Mouse (Mus musculus) hindbrain, embryonic 14.5 days (tissue): ENCODE measurements around the gene Ang. TPM values are rescaled to one million over a fixed set of nuclear protein-coding genes. Genes with fewer than 3 reads are reported as not detected.

Experiments used
- ATAC-seq: fragments of 200-750 bp; cut with Nextera tagmentation; 2 replicates; pipeline ENCODE4 v1.8.0; 2017; ENCODE audit warnings: moderate number of reproducible peaks, mild to moderate bottlenecking, moderate TSS enrichment, moderate library complexity; ENCODE audit not compliant: low FRiP score
- DNase-seq: peaks from one replicate; pipeline ENCODE4 v3.0.0-alpha.2; 2015; ENCODE audit warnings: low spot score
- H3K27ac ChIP-seq: fragments of 300-500 bp; sonication (generic); 2 replicates; pipeline ENCODE4 v1.5.1; 2014; ENCODE audit warnings: mild to moderate bottlenecking, moderate library complexity
- H3K27me3 ChIP-seq: fragments of 300-500 bp; sonication (generic); 2 replicates; pipeline ENCODE4 v1.6.1; 2014; ENCODE audit warnings: mild to moderate bottlenecking, low read length, mixed read lengths; ENCODE audit not compliant: control insufficient read depth, insufficient read depth
- H3K36me3 ChIP-seq: fragments of 300-500 bp; sonication (generic); replicated peaks from 2 replicates; pipeline ENCODE4 v1.6.1; 2014; ENCODE audit not compliant: control insufficient read depth, insufficient read depth
- H3K4me1 ChIP-seq: fragments of 300-500 bp; sonication (generic); replicated peaks from 2 replicates; pipeline ENCODE4 v1.6.1; 2014; ENCODE audit warnings: antibody characterized with exemption, low read length, mixed read lengths; ENCODE audit not compliant: control insufficient read depth, insufficient read depth
- H3K4me2 ChIP-seq: fragments of 300-500 bp; sonication (generic); replicated peaks from 2 replicates; pipeline ENCODE4 v1.6.1; 2014; ENCODE audit warnings: mild to moderate bottlenecking, moderate library complexity
- H3K4me3 ChIP-seq: fragments of 300-500 bp; sonication (generic); replicated peaks from 2 replicates; pipeline ENCODE4 v1.5.1; 2014; ENCODE audit warnings: mild to moderate bottlenecking, low read length
- H3K9ac ChIP-seq: fragments of 300-500 bp; sonication (generic); 2 replicates; pipeline ENCODE4 v1.6.1; 2014
- H3K9me3 ChIP-seq: fragments of 300-500 bp; sonication (generic); 2 replicates; pipeline ENCODE4 v1.6.1; 2016; ENCODE audit warnings: low read length; ENCODE audit not compliant: control insufficient read depth
- WGBS: fragments of 180-500 bp; shearing (Covaris S2); extraction: QIAGEN DNeasy Blood & Tissue Kit; methylation state at CpG from one replicate; pipeline ENCODE4 v1.1.7; 2014; 5-methylcytosine and 5-hydroxymethylcytosine counted together
- polyA plus RNA-seq: library from polyadenylated mRNA; unstranded; fragments of >200 nt; fragmentation: Nextera tagmentation; extraction: Ambion mirVana; gene quantifications from 2 replicates; pipeline ENCODE4 v1.2.1, GENCODE M21; 2014

Ang gene
- polyA plus RNA-seq = 4.8 and 5.2 TPM in 2 replicates

- Histone ChIP-seq H3K27ac (peak within 1 kb of the TSS; percentile 58), H3K9me3 (no peaks in the 10 kb centered on the region), H3K27me3 (no peaks in the 10 kb centered on the region), H3K36me3 (no peaks in the 10 kb centered on the region), H3K4me3 (peak within 1 kb of the TSS; percentile 56), H3K4me2 (peak within 1 kb of the TSS; percentile 80), H3K9ac (peak within 1 kb of the TSS; percentile 57), H3K4me1 (no peaks in the 10 kb centered on the region; the same call in none of the 2 replicates)
- WGBS = 7% methylated on average over 33 of the region's 33 CpGs
- DNase-seq (peak; percentile 61), ATAC-seq (peak; percentile 32; the same call in 1 of the 2 replicates)
These were observed at the start of gene Ang, which contains the start of gene Rnase4 for GRCm38 (mm10) chr14:51090921-51091900. Gene Ang (plus strand): TSS chr14:51091150. Gene Rnase4 (plus strand): TSS chr14:51091077.

GRCm38 (mm10) chr14:51041769-51042168, 49.2 kb upstream of the Ang start, which contains the start of gene Rnase9:
Gene Rnase9 (minus strand): TSS chr14:51041869.
- Histone ChIP-seq H3K9ac (no peak within 1 kb of the TSS), H3K9me3 (no peaks in the 10 kb centered on the region), H3K36me3 (no peaks in the 10 kb centered on the region), H3K27ac (no peak within 1 kb of the TSS), H3K4me2 (no peak within 1 kb of the TSS), H3K4me3 (no peak within 1 kb of the TSS), H3K4me1 (no peaks in the 10 kb centered on the region), H3K27me3 (no peaks in the 10 kb centered on the region)
- ATAC-seq = no peak
- WGBS = 66% methylated on average over 6 of the region's 6 CpGs
- DNase-seq = no peak

GRCm38 (mm10) chr14:51047846-51048245, 43.1 kb upstream of the Ang start:
- 82% methylated on average over 5 of the region's 5 CpGs for WGBS
- Histone ChIP-seq H3K27ac (no peak overlapping the region), H3K4me3 (no peak overlapping the region), H3K4me2 (no peak overlapping the region), H3K4me1 (no peaks in the 10 kb centered on the region), H3K9ac (no peak overlapping the region), H3K36me3 (no peaks in the 10 kb centered on the region), H3K9me3 (no peaks in the 10 kb centered on the region), H3K27me3 (no peaks in the 10 kb centered on the region)
- no peak for DNase-seq
- no peak for ATAC-seq

GRCm38 (mm10) chr14:51050063-51050462, 40.9 kb upstream of the Ang start, which contains the start of gene Rnase11:
Gene Rnase11 (minus strand): TSS chr14:51050163.
- Histone ChIP-seq H3K4me2 (no peak within 1 kb of the TSS), H3K9me3 (no peaks in the 10 kb centered on the region), H3K4me3 (no peak within 1 kb of the TSS), H3K27me3 (no peaks in the 10 kb centered on the region), H3K4me1 (no peaks in the 10 kb centered on the region), H3K27ac (no peak within 1 kb of the TSS), H3K9ac (no peak within 1 kb of the TSS), H3K36me3 (no peaks in the 10 kb centered on the region)
- DNase-seq = no peak
- ATAC-seq = no peak
- WGBS = 95% methylated on average over 2 of the region's 2 CpGs

- no peak overlapping the region for H3K27ac ChIP-seq
- no peak overlapping the region for H3K9ac ChIP-seq
- H3K4me2 ChIP-seq = no peak overlapping the region
- ATAC-seq = no peak
- no peak overlapping the region for H3K4me3 ChIP-seq
- H3K36me3 ChIP-seq = no peaks in the 10 kb centered on the region
- no peaks in the 10 kb centered on the region for H3K4me1 ChIP-seq
- DNase-seq = no peak
- WGBS = 69% methylated on average over 5 of the region's 5 CpGs
- H3K9me3 ChIP-seq = no peaks in the 10 kb centered on the region
- no peaks in the 10 kb centered on the region for H3K27me3 ChIP-seq
These were observed 39.0 kb upstream of the Ang start for GRCm38 (mm10) chr14:51051941-51052340.

GRCm38 (mm10) chr14:51053176-51053575, 37.8 kb upstream of the Ang start:
- DNase-seq (no peak), ATAC-seq (no peak)
- Histone ChIP-seq H3K27me3 (no peaks in the 10 kb centered on the region), H3K9ac (no peak overlapping the region), H3K4me2 (no peak overlapping the region), H3K27ac (no peak overlapping the region), H3K4me3 (no peak overlapping the region), H3K4me1 (no peaks in the 10 kb centered on the region), H3K36me3 (no peaks in the 10 kb centered on the region), H3K9me3 (no peaks in the 10 kb centered on the region)
- WGBS = 76% methylated on average over 5 of the region's 5 CpGs

GRCm38 (mm10) chr14:51054243-51055237, 36.4 kb upstream of the Ang start:
- H3K9me3 ChIP-seq = no peaks in the 10 kb centered on the region
- no peaks in the 10 kb centered on the region for H3K27me3 ChIP-seq
- H3K4me1 ChIP-seq = no peaks in the 10 kb centered on the region
- no peak overlapping the region for H3K27ac ChIP-seq
- no peaks in the 10 kb centered on the region for H3K36me3 ChIP-seq
- H3K4me3 ChIP-seq = no peak overlapping the region
- ATAC-seq (no peak), DNase-seq (no peak)
- 31% methylated on average over 13 of the region's 13 CpGs for WGBS
- no peak overlapping the region for H3K9ac ChIP-seq
- H3K4me2 ChIP-seq = no peak overlapping the region

- no peak for ATAC-seq
- no peak within 1 kb of the TSS for H3K4me3 ChIP-seq
These were observed 33.5 kb upstream of the Ang start, which contains the start of gene Rnase12 for GRCm38 (mm10) chr14:51057401-51057831. Gene Rnase12 (minus strand): TSS chr14:51057661.

More at GRCm38 (mm10) chr14:51057401-51057831, 33.5 kb upstream of the Ang start, which contains the start of gene Rnase12:
- WGBS = 76% methylated on average over 9 of the region's 9 CpGs
- Histone ChIP-seq H3K36me3 (no peaks in the 10 kb centered on the region), H3K4me1 (no peaks in the 10 kb centered on the region), H3K4me2 (no peak within 1 kb of the TSS), H3K27me3 (no peaks in the 10 kb centered on the region), H3K9ac (no peak within 1 kb of the TSS), H3K9me3 (no peaks in the 10 kb centered on the region), H3K27ac (no peak within 1 kb of the TSS)
- no peak for DNase-seq
